23 mouse cellular contexts compared by ENCODE assay signal in genomic region chr7:69097587-69098095, GRCm38 (mm10).
DNase-seq lines count a peak whose midpoint lies in the region; ATAC-seq lines count a peak whose summit lies in the region.
"Had no signal": no experiment of that assay in that cellular context is flagged by ENCODE, and none has a peak within 500 bp of the region (broad histone marks: within the 10 kb centered on the region; RNA-seq: fewer than 3 reads in every experiment).

No protein-coding gene starts in this region.

- no peak overlapping the region for H3K27ac ChIP-seq in hindbrain, embryonic 11.5 days (ENCODE audit: low read depth, low read length)
- H3K27ac ChIP-seq in hindbrain, embryonic 13.5 days = no peak overlapping the region
- H3K27ac ChIP-seq in embryonic facial prominence, embryonic 11.5 days (replicated peaks; ENCODE audit: low read depth, low read length) = no peak overlapping the region
- no peak overlapping the region for H3K27ac ChIP-seq in midbrain, embryonic 14.5 days (replicated peaks; ENCODE audit: low read depth, low read length)
- H3K27ac ChIP-seq: hindbrain, embryonic 15.5 days; limb, embryonic 15.5 days; liver, embryonic 14.5 days had no signal

- H3K4me1 ChIP-seq in hindbrain, embryonic 11.5 days (replicated peaks; ENCODE audit: control insufficient read depth, insufficient read depth, low read length) = no peaks in the 10 kb centered on the region
- H3K4me1 ChIP-seq in hindbrain, embryonic 13.5 days (replicated peaks) = peaks cover 5% of the 10 kb centered on the region; the same call in 1 of the 2 replicates
- H3K4me1 ChIP-seq in embryonic facial prominence, embryonic 11.5 days (ENCODE audit: control insufficient read depth, insufficient read depth, low read length) = no peaks in the 10 kb centered on the region
- no peaks in the 10 kb centered on the region for H3K4me1 ChIP-seq in midbrain, embryonic 14.5 days (ENCODE audit: control insufficient read depth, insufficient read depth, low read length)
- H3K4me1 ChIP-seq: limb, embryonic 15.5 days had no signal

- peak; percentile 36 for DNase-seq in hindbrain, embryonic 11.5 days (ENCODE audit: low spot score)
- DNase-seq in embryo, embryonic 10.5 days (ENCODE audit: low spot score) = peak; percentile 22
- peak; percentile 12 for DNase-seq in embryonic facial prominence, embryonic 11.5 days (ENCODE audit: low spot score)
- peak; percentile 63 for DNase-seq in midbrain, embryonic 14.5 days
- no peak for DNase-seq in spleen, postnatal 14 days (ENCODE audit: low spot score in 2 of 2)
- DNase-seq in natural killer cell, adult 2 months (ENCODE audit: low spot score in 2 of 2) = no peak
- DNase-seq: adrenal gland, adult 2 months; B cell, adult 2 months; cerebellum, adult 11-12 months; cerebellum, postnatal 14 days; kidney, adult 9 months; left cerebral cortex, postnatal 4 days; lung, embryonic 14.5 days; thymus, adult 18-20 months; thymus, postnatal 4 days had no signal

- no peak overlapping the region for H3K9ac ChIP-seq in hindbrain, embryonic 11.5 days (ENCODE audit: low read depth, low read length)
- H3K9ac ChIP-seq in hindbrain, embryonic 13.5 days = no peak overlapping the region
- no peak overlapping the region for H3K9ac ChIP-seq in embryonic facial prominence, embryonic 11.5 days (replicated peaks; ENCODE audit: low read length)
- H3K9ac ChIP-seq in midbrain, embryonic 14.5 days (replicated peaks; ENCODE audit: low read length) = no peak overlapping the region
- H3K9ac ChIP-seq: hindbrain, embryonic 15.5 days; limb, embryonic 15.5 days; liver, embryonic 14.5 days; lung, embryonic 14.5 days had no signal

- no peak overlapping the region for H3K4me2 ChIP-seq in hindbrain, embryonic 11.5 days (replicated peaks; ENCODE audit: low read depth, low read length)
- no peak overlapping the region for H3K4me2 ChIP-seq in hindbrain, embryonic 13.5 days
- H3K4me2 ChIP-seq in embryonic facial prominence, embryonic 11.5 days (ENCODE audit: low read depth, low read length) = no peak overlapping the region
- no peak overlapping the region for H3K4me2 ChIP-seq in midbrain, embryonic 14.5 days (ENCODE audit: low read length)
- H3K4me2 ChIP-seq: heart, embryonic 11.5 days; hindbrain, embryonic 15.5 days; limb, embryonic 15.5 days; lung, embryonic 14.5 days had no signal

- ATAC-seq in hindbrain, embryonic 11.5 days (ENCODE audit: low FRiP score) = no peak
- ATAC-seq in hindbrain, embryonic 13.5 days (ENCODE audit: low FRiP score) = no peak
- no peak for ATAC-seq in embryonic facial prominence, embryonic 11.5 days (replicated peaks; ENCODE audit: insufficient number of reproducible peaks, low FRiP score, low TSS enrichment, low read depth)
- ATAC-seq in midbrain, embryonic 14.5 days (ENCODE audit: low FRiP score, low TSS enrichment) = no peak; the same call in 1 of the 2 replicates
- ATAC-seq: intestine, embryonic 16.5 days had no signal

- no peaks in the 10 kb centered on the region for H3K36me3 ChIP-seq in hindbrain, embryonic 11.5 days (ENCODE audit: control insufficient read depth, insufficient read depth, low read length)
- H3K36me3 ChIP-seq in hindbrain, embryonic 13.5 days = no peaks in the 10 kb centered on the region
- no peaks in the 10 kb centered on the region for H3K36me3 ChIP-seq in embryonic facial prominence, embryonic 11.5 days (replicated peaks; ENCODE audit: control insufficient read depth, insufficient read depth, low read depth, low read length)
- no peaks in the 10 kb centered on the region for H3K36me3 ChIP-seq in midbrain, embryonic 14.5 days (ENCODE audit: control insufficient read depth, insufficient read depth, low read length)
- H3K36me3 ChIP-seq: G1E; hindbrain, embryonic 15.5 days; limb, embryonic 15.5 days had no signal

- WGBS in hindbrain, embryonic 11.5 days = 62% methylated on average over 9 of the region's 9 CpGs
- WGBS in hindbrain, embryonic 13.5 days = 49% methylated on average over 9 of the region's 9 CpGs
- WGBS in embryonic facial prominence, embryonic 11.5 days = 44% methylated on average over 9 of the region's 9 CpGs
- WGBS in midbrain, embryonic 14.5 days = 49% methylated on average over 9 of the region's 9 CpGs

- no peaks in the 10 kb centered on the region for H3K27me3 ChIP-seq in hindbrain, embryonic 11.5 days (ENCODE audit: control insufficient read depth, insufficient read depth, low read length)
- no peaks in the 10 kb centered on the region for H3K27me3 ChIP-seq in hindbrain, embryonic 13.5 days
- no peaks in the 10 kb centered on the region for H3K27me3 ChIP-seq in embryonic facial prominence, embryonic 11.5 days (ENCODE audit: control insufficient read depth, insufficient read depth, low read length)
- no peaks in the 10 kb centered on the region for H3K27me3 ChIP-seq in midbrain, embryonic 14.5 days (ENCODE audit: control insufficient read depth, insufficient read depth, low read length)
- H3K27me3 ChIP-seq: CH12.LX; hindbrain, embryonic 15.5 days; limb, embryonic 15.5 days had no signal

- H3K4me3 ChIP-seq in hindbrain, embryonic 11.5 days (ENCODE audit: low read depth, low read length) = no peak overlapping the region
- H3K4me3 ChIP-seq in hindbrain, embryonic 13.5 days = no peak overlapping the region
- H3K4me3 ChIP-seq in embryonic facial prominence, embryonic 11.5 days (ENCODE audit: low read depth, low read length) = no peak overlapping the region
- H3K4me3 ChIP-seq in midbrain, embryonic 14.5 days (replicated peaks; ENCODE audit: low read depth, low read length) = no peak overlapping the region
- H3K4me3 ChIP-seq: hindbrain, embryonic 15.5 days; limb, embryonic 15.5 days had no signal

- H3K9me3 ChIP-seq in hindbrain, embryonic 11.5 days (ENCODE audit: control insufficient read depth, low read length) = no peaks in the 10 kb centered on the region
- no peaks in the 10 kb centered on the region for H3K9me3 ChIP-seq in hindbrain, embryonic 13.5 days
- H3K9me3 ChIP-seq in embryonic facial prominence, embryonic 11.5 days (replicated peaks; ENCODE audit: control insufficient read depth, low read length) = no peaks in the 10 kb centered on the region
- H3K9me3 ChIP-seq in midbrain, embryonic 14.5 days (ENCODE audit: control insufficient read depth, low read length) = no peaks in the 10 kb centered on the region
- H3K9me3 ChIP-seq: hindbrain, embryonic 15.5 days; limb, embryonic 15.5 days had no signal

Comparison
In these comparisons a context has a peak if more than half of its experiments do, and no peak if none do; other contexts are left out.
1. DNase-seq: peak in hindbrain, embryonic 11.5 days (single experiment), embryo, embryonic 10.5 days (single experiment), embryonic facial prominence, embryonic 11.5 days (single experiment) and midbrain, embryonic 14.5 days (single experiment); none in spleen, postnatal 14 days (0 of 2) and natural killer cell, adult 2 months (0 of 2).